Mouse (Mus musculus): ENCODE data around the gene C2cd4c. TPM values are rescaled to one million over a fixed set of nuclear protein-coding genes. Genes with fewer than 3 reads are reported as not detected.

The C2cd4c gene
- polyA plus RNA-seq, 1 experiment = 0.03 TPM

GRCm38 (mm10) chr10:79578891-79579290 lies 34.9 kb downstream of the C2cd4c start:
- Histone ChIP-seq H3K27ac (ENCODE audit: insufficient read depth, low read depth, low read length) (no peak overlapping the region), H3K36me3 (ENCODE audit: control insufficient read depth, insufficient read depth, low read length) (no peaks in the 10 kb centered on the region), H3K27me3 (replicated peaks; ENCODE audit: control insufficient read depth, insufficient read depth, low read length) (no peaks in the 10 kb centered on the region), H3K4me3 (ENCODE audit: insufficient read depth, low read depth, low read length) (no peak overlapping the region), H3K4me1 (ENCODE audit: control insufficient read depth, insufficient read depth, low read length) (no peaks in the 10 kb centered on the region)
- WGBS = 76% methylated on average over 7 of the region's 7 CpGs
- no peak for DNase-seq
- TF ChIP-seq CTCF (conservative IDR thresholded peaks at IDR 0.05; ENCODE audit: insufficient read depth, insufficient read length, low read depth, low read length) = no peak
- no peak for TF ChIP-seq POLR2A (IDR thresholded peaks at IDR 0.05; ENCODE audit: low read depth, low read length)

GRCm38 (mm10) chr10:79578276-79578675 lies 35.5 kb downstream of the C2cd4c start:
- H3K27ac ChIP-seq (ENCODE audit: insufficient read depth, low read depth, low read length) = no peak overlapping the region
- 70% methylated on average over 9 of the region's 9 CpGs for WGBS
- H3K4me3 ChIP-seq (ENCODE audit: insufficient read depth, low read depth, low read length) = no peak overlapping the region
- no peaks in the 10 kb centered on the region for H3K27me3 ChIP-seq (replicated peaks; ENCODE audit: control insufficient read depth, insufficient read depth, low read length)
- H3K4me1 ChIP-seq (ENCODE audit: control insufficient read depth, insufficient read depth, low read length) = no peaks in the 10 kb centered on the region
- TF ChIP-seq POLR2A (IDR thresholded peaks at IDR 0.05; ENCODE audit: low read depth, low read length) (no peak), CTCF (conservative IDR thresholded peaks at IDR 0.05; ENCODE audit: insufficient read depth, insufficient read length, low read depth, low read length) (no peak)
- H3K36me3 ChIP-seq (ENCODE audit: control insufficient read depth, insufficient read depth, low read length) = no peaks in the 10 kb centered on the region
- DNase-seq = no peak

- TF ChIP-seq CTCF (conservative IDR thresholded peaks at IDR 0.05; ENCODE audit: insufficient read depth, insufficient read length, low read depth, low read length) (no peak), POLR2A (IDR thresholded peaks at IDR 0.05; ENCODE audit: low read depth, low read length) (no peak)
- H3K27ac ChIP-seq (ENCODE audit: insufficient read depth, low read depth, low read length) = no peak overlapping the region
- no peaks in the 10 kb centered on the region for H3K4me1 ChIP-seq (ENCODE audit: control insufficient read depth, insufficient read depth, low read length)
- H3K27me3 ChIP-seq (replicated peaks; ENCODE audit: control insufficient read depth, insufficient read depth, low read length) = no peaks in the 10 kb centered on the region
- H3K36me3 ChIP-seq (ENCODE audit: control insufficient read depth, insufficient read depth, low read length) = no peaks in the 10 kb centered on the region
- DNase-seq = no peak
- WGBS = 77% methylated on average over 4 of the region's 4 CpGs
- H3K4me3 ChIP-seq (ENCODE audit: insufficient read depth, low read depth, low read length) = no peak overlapping the region
These were observed 36.4 kb downstream of the C2cd4c start for GRCm38 (mm10) chr10:79577376-79577775.

DNA sequence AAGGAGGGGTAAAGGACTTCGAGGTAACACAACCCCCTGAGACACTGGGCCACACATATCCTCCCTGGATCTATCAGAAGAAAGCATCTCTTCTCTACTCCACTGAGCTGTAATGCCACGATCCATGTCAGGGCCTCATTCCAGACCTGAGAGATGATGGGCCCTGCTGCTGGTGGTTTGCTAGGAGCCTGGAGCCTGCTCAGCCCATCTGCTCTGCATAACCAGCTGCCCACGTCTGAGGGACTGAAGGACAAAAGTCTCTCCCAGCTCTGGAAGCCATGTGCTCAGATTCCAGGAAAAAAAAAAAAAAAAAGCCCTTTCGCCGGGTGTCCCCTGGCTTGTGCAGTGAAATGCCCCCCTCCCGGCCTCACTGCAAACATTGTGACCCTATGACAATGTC lies 38.1 kb downstream of the C2cd4c start:
- WGBS = 58% methylated on average over 6 of the region's 6 CpGs
- DNase-seq = no peak
- H3K4me3 ChIP-seq (ENCODE audit: insufficient read depth, low read depth, low read length) = no peak overlapping the region
- H3K4me1 ChIP-seq (ENCODE audit: control insufficient read depth, insufficient read depth, low read length) = no peaks in the 10 kb centered on the region
- no peaks in the 10 kb centered on the region for H3K36me3 ChIP-seq (ENCODE audit: control insufficient read depth, insufficient read depth, low read length)
- TF ChIP-seq POLR2A (IDR thresholded peaks at IDR 0.05; ENCODE audit: low read depth, low read length) = no peak
- no peak for TF ChIP-seq CTCF (conservative IDR thresholded peaks at IDR 0.05; ENCODE audit: insufficient read depth, insufficient read length, low read depth, low read length)
- H3K27me3 ChIP-seq (replicated peaks; ENCODE audit: control insufficient read depth, insufficient read depth, low read length) = no peaks in the 10 kb centered on the region
- H3K27ac ChIP-seq (ENCODE audit: insufficient read depth, low read depth, low read length) = no peak overlapping the region

GRCm38 (mm10) chr10:79574796-79575195 lies 39.0 kb downstream of the C2cd4c start:
- no peak overlapping the region for H3K4me3 ChIP-seq (ENCODE audit: insufficient read depth, low read depth, low read length)
- no peaks in the 10 kb centered on the region for H3K36me3 ChIP-seq (ENCODE audit: control insufficient read depth, insufficient read depth, low read length)
- H3K27ac ChIP-seq (ENCODE audit: insufficient read depth, low read depth, low read length) = no peak overlapping the region
- WGBS = 85% methylated on average over 6 of the region's 6 CpGs
- H3K27me3 ChIP-seq (replicated peaks; ENCODE audit: control insufficient read depth, insufficient read depth, low read length) = no peaks in the 10 kb centered on the region
- H3K4me1 ChIP-seq (ENCODE audit: control insufficient read depth, insufficient read depth, low read length) = no peaks in the 10 kb centered on the region
- TF ChIP-seq CTCF (conservative IDR thresholded peaks at IDR 0.05; ENCODE audit: insufficient read depth, insufficient read length, low read depth, low read length) (no peak), POLR2A (IDR thresholded peaks at IDR 0.05; ENCODE audit: low read depth, low read length) (no peak)
- DNase-seq = no peak

DNA sequence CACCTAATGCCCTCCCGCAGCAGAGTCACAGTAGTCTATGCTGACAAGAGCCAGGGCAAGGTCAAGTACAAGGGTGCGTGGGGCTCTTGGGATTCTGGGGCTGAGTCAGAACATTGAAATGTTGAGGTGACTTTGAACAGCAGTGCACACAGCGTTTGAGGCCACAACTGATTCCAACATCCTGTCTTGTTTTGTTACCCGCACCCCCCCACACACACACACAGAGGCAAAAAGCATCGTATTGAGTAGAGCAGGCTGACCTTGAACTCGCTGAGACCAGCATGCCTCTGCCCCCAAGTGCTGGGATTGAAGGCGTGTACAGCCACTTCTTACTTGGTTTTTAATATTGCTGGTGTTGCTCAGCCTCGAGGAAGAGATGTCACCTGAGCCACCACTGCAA lies 39.5 kb downstream of the C2cd4c start:
- TF ChIP-seq POLR2A (IDR thresholded peaks at IDR 0.05; ENCODE audit: low read depth, low read length) (no peak), CTCF (conservative IDR thresholded peaks at IDR 0.05; ENCODE audit: insufficient read depth, insufficient read length, low read depth, low read length) (no peak)
- WGBS = 74% methylated on average over 8 of the region's 8 CpGs
- no peak for DNase-seq

DNA sequence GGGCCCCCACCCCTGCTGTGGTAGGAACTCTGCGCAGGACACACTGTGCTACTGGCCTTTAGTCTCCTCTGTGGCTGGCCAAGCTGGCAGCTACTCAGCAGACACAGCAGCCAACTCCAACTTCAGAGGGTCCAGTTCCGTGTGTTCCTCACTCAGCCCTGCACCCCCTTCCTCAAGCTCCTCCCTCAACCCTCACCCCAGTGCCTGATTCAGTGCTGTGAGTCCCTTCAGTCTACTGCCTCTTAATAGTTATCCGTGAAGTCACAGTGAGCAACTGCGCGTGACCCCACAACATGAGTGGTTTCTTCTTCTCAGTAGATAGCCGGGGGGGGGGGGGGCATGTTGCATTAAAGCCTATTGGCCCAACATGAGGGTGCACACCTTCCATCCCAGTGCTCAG lies 40.2 kb downstream of the C2cd4c start:
- no peak for DNase-seq
- no peaks in the 10 kb centered on the region for H3K27me3 ChIP-seq (replicated peaks; ENCODE audit: control insufficient read depth, insufficient read depth, low read length)
- no peaks in the 10 kb centered on the region for H3K4me1 ChIP-seq (ENCODE audit: control insufficient read depth, insufficient read depth, low read length)
- H3K36me3 ChIP-seq (ENCODE audit: control insufficient read depth, insufficient read depth, low read length) = no peaks in the 10 kb centered on the region
- TF ChIP-seq POLR2A (IDR thresholded peaks at IDR 0.05; ENCODE audit: low read depth, low read length) (no peak), CTCF (conservative IDR thresholded peaks at IDR 0.05; ENCODE audit: insufficient read depth, insufficient read length, low read depth, low read length) (no peak)
- WGBS = 84% methylated on average over 6 of the region's 6 CpGs
- no peak overlapping the region for H3K4me3 ChIP-seq (ENCODE audit: insufficient read depth, low read depth, low read length)
- H3K27ac ChIP-seq (ENCODE audit: insufficient read depth, low read depth, low read length) = no peak overlapping the region

More for the DNA sequence above, 39.5 kb downstream of the C2cd4c start:
- H3K27ac ChIP-seq (ENCODE audit: insufficient read depth, low read depth, low read length) = no peak overlapping the region
- no peaks in the 10 kb centered on the region for H3K36me3 ChIP-seq (ENCODE audit: control insufficient read depth, insufficient read depth, low read length)
- no peaks in the 10 kb centered on the region for H3K4me1 ChIP-seq (ENCODE audit: control insufficient read depth, insufficient read depth, low read length)
- no peaks in the 10 kb centered on the region for H3K27me3 ChIP-seq (replicated peaks; ENCODE audit: control insufficient read depth, insufficient read depth, low read length)
- H3K4me3 ChIP-seq (ENCODE audit: insufficient read depth, low read depth, low read length) = no peak overlapping the region

DNA sequence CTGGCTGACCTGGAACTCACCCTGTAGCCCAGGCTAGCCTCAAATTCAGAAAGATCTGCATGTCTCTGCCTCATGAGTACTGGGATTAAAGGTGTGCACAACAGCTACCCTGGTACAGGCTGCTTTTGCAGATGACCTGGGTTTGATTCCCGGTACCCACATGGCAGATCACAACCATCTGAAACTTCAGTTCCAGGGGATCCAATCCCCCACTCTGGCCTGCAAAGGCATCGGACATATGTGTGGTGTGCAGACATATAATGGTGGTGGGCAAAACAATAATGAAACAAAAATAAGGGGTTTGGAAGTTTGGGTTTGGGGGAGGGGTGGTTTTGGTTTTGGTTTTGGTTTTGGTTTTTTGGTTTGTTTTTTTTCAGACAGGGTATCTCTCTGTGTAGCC lies 42.5 kb downstream of the C2cd4c start:
- TF ChIP-seq POLR2A (IDR thresholded peaks at IDR 0.05; ENCODE audit: low read depth, low read length) = no peak
- TF ChIP-seq CTCF (conservative IDR thresholded peaks at IDR 0.05; ENCODE audit: insufficient read depth, insufficient read length, low read depth, low read length) = no peak
- Histone ChIP-seq H3K4me3 (ENCODE audit: insufficient read depth, low read depth, low read length) (no peak overlapping the region), H3K27ac (ENCODE audit: insufficient read depth, low read depth, low read length) (no peak overlapping the region), H3K4me1 (ENCODE audit: control insufficient read depth, insufficient read depth, low read length) (no peaks in the 10 kb centered on the region), H3K36me3 (ENCODE audit: control insufficient read depth, insufficient read depth, low read length) (no peaks in the 10 kb centered on the region), H3K27me3 (replicated peaks; ENCODE audit: control insufficient read depth, insufficient read depth, low read length) (no peaks in the 10 kb centered on the region)
- no peak for DNase-seq
- 97% methylated on average over 2 of the region's 2 CpGs for WGBS
